Mouse (Mus musculus): ENCODE results near the gene Cped1. TPM values are rescaled to one million over a fixed set of nuclear protein-coding genes. Genes with fewer than 3 reads are reported as not detected.
"Not testable (repeated sequence)": the region's sequence is repeated elsewhere in the genome, so short reads cannot be mapped to it uniquely, and the experiment has no call there.

Gene Cped1
- total RNA-seq, 2 experiments from 2014 or later = 2.8 to 5.9 TPM

DNA sequence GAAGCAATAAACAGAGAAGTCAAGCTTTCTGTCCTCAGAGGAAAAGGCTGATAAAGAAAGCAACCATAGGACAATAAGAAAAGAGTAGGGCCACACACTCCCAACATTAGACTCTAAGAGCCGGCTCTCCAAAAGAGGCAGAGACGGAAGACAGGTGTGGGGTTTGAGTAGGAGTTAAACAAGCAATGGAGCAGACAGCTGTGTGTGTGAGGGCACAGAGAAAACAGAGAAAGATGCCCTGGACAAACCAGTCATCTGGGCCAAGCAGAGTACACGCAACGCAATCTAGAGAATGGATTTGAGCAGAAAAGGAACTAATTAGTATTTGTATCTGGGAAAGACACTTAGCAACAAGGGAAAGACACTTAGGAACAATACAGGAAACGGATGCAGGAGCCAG, 227.5 kb downstream of the Cped1 start:
- intact Hi-C loops (cut with DNase I) = no loop called here
- no peak for DNase-seq

- DNase-seq = no peak
- intact Hi-C loops (cut with DNase I) = no loop called here
These were observed 228.1 kb downstream of the Cped1 start for GRCm38 (mm10) chr6:22213813-22214212.

GRCm38 (mm10) chr6:22214665-22215064, 228.9 kb downstream of the Cped1 start:
- intact Hi-C loops (cut with DNase I) = no loop called here

GRCm38 (mm10) chr6:22216276-22216973, 230.7 kb downstream of the Cped1 start:
- intact Hi-C loops (cut with DNase I) = no loop called here
- DNase-seq = peak; percentile 27

More at GRCm38 (mm10) chr6:22214665-22215064, 228.9 kb downstream of the Cped1 start:
- no peak for DNase-seq

DNA sequence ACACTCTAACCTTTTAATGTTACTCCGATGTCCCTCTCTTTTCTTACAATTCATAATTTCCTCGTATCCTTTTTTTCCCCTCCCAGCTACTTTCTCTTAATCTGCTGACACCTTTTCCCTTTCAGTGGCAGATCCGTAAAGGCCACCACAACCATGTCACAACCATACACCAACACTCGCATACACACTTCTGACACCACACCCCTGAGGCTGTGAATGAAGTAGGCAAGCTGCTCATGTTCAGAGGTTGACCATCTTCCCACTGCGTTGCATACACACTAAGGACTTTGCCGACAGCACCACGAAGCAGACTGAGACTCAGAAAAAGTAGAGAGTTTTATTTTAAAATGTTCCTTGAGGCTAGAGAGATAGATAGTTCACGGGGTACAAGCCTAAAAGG, 235.4 kb downstream of the Cped1 start:
- intact Hi-C loops (cut with DNase I) = no loop called here
- no peak for DNase-seq

- intact Hi-C loops (cut with DNase I) = no loop called here
- no peak for DNase-seq
These were observed 236.4 kb downstream of the Cped1 start for GRCm38 (mm10) chr6:22222087-22222486.

DNA sequence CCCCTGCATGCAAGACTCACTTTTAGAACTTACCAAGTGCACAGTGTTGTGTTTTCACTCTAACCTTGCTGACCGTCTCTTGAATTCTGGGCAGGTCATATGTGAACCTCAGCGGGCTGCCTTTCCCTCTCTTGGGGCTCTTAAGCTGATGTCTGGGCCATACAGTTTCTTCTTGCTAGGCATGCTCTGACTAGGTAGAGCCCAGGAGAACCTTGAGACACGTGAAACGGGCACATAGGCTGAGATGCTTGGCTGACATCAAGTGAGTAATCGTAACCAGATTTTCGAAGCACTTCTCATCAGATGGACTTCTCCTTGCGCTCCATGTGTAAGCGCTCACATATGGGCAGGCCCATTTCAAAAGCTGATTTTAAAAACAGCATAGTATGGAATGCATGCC, 237.2 kb downstream of the Cped1 start:
- intact Hi-C loops (cut with DNase I) = no loop called here
- no peak for DNase-seq

GRCm38 (mm10) chr6:22224351-22224750, 238.6 kb downstream of the Cped1 start:
- no peak for DNase-seq
- intact Hi-C loops (cut with DNase I) = no loop called here

- intact Hi-C loops (cut with DNase I) = no loop called here
- no peak for DNase-seq
These were observed 245.5 kb downstream of the Cped1 start for GRCm38 (mm10) chr6:22231244-22231643.

DNA sequence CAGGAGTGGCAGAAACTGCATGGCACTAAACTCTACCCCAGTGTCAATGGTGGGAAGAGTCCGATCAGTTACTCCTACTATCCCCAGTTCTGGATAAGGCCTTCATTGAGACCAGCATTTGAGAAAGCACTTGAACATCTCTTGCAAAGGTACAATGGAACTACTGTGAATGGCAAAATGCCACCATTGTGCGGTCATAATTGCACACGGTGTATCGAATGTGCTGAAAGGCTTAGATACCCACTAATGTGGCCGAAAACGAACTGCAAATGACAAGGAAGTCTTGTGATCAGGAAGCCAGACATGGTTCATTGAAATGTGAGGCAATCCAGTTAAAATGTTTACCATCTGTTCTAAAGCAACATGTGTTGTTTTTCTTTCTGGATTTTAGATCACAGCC, 247.8 kb downstream of the Cped1 start:
- intact Hi-C loops (cut with DNase I) = no loop called here
- no peak for DNase-seq

- intact Hi-C loops (cut with DNase I) = no loop called here
- no peak for DNase-seq
These were observed 249.4 kb downstream of the Cped1 start for GRCm38 (mm10) chr6:22235133-22235532.

- no peak for DNase-seq
- intact Hi-C loops (cut with DNase I) = no loop called here
These were observed 257.6 kb downstream of the Cped1 start for GRCm38 (mm10) chr6:22243321-22243720.

DNA sequence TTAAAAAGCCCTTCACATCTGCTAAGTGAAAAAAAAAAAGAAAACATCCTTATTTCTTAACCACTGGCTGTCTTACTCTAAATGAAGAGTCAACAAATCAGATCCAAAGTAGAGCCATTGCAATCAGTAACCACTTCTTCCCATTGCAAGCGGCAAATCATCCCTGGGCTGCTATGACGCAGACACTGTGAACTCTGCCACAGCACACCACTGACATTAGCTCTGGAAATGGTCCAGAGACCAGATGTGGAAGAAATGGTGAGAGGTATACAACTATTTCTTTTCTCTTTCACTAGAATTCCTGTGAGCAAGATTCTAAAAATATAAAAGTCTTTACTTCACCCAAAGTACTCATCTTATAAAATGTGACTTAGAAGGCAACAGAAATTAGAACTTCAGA, 261.0 kb downstream of the Cped1 start:
- DNase-seq = no peak
- intact Hi-C loops (cut with DNase I) = no loop called here

GRCm38 (mm10) chr6:22258784-22259183, 273.1 kb downstream of the Cped1 start:
- intact Hi-C loops (cut with DNase I) = no loop called here
- DNase-seq = no peak

DNA sequence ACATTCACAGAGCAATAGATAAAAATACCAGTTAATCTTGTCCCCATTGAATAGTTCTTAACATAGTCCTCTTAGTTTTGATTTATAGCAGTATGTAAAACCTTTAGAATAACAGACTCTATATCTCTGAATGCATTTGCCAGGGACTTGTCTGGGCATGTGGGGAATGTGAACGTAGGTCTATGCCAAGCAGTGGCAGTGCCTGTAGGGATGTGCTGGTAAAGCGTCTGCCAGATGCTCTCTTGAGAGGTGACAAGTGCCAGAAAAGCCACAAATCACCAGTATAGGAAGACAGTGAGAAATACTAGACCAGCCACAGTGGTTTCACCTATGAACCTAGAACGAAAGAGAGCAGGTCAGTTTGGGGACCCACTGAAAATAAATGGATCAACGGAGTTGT, 276.8 kb downstream of the Cped1 start:
- no peak for DNase-seq
- intact Hi-C loops (cut with DNase I) = no loop called here

DNA sequence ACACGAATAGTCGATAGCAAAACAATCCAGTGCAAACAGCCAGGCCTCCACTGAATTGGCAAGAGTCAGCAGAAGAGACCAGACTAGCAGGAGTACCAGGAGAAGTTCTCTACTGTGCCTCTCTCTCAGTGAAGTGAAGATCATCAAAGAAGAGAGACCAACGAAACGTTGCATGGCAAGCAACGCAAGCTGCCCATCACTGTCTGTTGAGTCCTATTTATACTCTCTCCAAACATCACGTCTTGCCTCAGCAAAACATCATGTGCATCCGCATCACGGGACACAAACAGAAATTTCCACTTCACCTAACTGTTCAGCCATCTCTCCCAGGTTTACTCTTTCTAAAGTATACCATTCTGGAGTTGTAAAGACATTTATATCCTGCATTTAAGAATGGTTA, 278.4 kb downstream of the Cped1 start:
- DNase-seq; intact Hi-C loops (cut with DNase I): not testable (repeated sequence)

- intact Hi-C loops (cut with DNase I) = no loop called here
These were observed 280.3 kb downstream of the Cped1 start for GRCm38 (mm10) chr6:22266018-22266417.

GRCm38 (mm10) chr6:22267807-22268667, 282.3 kb downstream of the Cped1 start:
- DNase-seq = no peak
- intact Hi-C loops (cut with DNase I) = no loop called here

More at GRCm38 (mm10) chr6:22266018-22266417, 280.3 kb downstream of the Cped1 start:
- DNase-seq = no peak

DNA sequence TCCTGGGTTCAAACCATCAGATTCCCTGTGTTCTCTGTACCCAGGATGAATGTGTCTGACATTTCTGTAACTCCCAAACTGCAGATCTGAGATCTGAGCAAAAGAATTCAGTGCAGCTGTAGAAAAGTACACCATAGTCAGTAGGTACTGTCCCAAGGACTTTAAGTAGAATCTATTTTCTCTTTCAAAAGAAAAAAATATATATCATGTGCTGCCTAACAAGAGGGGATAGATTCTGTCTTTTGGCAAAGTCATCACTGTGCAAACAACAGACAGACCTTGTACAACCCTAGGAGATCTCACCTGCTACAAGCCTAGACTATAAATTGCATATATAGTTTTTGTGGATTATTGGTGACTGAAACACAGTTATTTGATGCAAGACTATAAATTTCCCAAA, 283.0 kb downstream of the Cped1 start:
- intact Hi-C loops (cut with DNase I) = no loop called here
- no peak for DNase-seq

- DNase-seq = no peak
- intact Hi-C loops (cut with DNase I) = no loop called here
These were observed 284.3 kb downstream of the Cped1 start for GRCm38 (mm10) chr6:22269840-22270521.

DNA sequence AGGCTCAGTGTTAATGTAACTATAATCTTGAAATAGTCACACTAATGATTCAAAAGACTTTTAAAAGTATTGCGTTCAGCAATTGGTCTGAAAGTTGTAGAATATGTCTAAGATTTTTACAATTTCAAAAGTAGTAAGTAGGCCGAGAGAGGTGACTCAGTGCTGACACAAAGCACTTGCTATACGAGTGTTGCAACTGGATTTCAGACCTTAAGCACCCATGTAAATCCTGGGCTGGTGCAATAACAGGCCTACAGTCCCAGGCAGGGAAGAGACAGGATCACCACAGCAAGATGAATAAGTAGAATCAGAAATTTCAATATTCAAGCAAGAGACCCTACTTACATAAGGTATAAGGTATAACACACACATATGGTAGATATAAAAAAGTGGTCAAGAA, 292.2 kb downstream of the Cped1 start:
- intact Hi-C loops (cut with DNase I) = no loop called here
- no peak for DNase-seq
